Mouse (Mus musculus) regulatory T cell (primary cell): ENCODE measurements around the gene Gm20920.
"Not testable (repeated sequence)": the region's sequence is repeated elsewhere in the genome, so short reads cannot be mapped to it uniquely, and the experiment has no call there.

ENCODE experiments used
- in situ Hi-C: fragments of 300-600 bp; cut with MboI, MseI; formaldehyde crosslinking; loops from one replicate; pipeline ENCODE4 v1.15.1; 2025; ENCODE audit warnings: high pct_unique_total_duplicates

Gene Gm20920

DNA sequence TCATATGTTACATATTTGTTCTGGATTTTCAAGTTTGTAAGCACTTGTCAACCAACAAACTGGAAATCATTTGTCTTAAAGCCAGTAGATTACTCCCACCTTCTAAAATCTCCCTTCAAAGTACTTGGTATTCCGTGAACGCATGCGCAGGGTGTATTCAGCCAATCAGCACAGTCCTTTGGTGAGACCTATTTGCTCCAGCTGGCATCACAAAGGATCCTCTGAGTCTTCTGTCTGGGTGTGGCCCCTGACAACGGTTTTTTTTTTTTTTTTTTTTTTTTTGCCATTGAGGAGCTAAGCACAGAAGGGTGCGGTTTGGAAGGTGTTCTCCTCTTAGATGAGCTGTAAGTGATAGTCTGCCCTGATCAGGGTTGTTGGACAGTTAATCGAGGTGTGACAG is at the start of gene Gm20920:
TSS of gene Gm20920 (plus strand) at position 301 of the 400 bp plus-strand sequence.
- in situ Hi-C loops = not testable (repeated sequence)
